Mouse (Mus musculus) megakaryocyte, embryonic 14.5 days (primary cell): ENCODE results near the gene Wap.

Experiments
- FLI1 ChIP-seq: IDR thresholded peaks from 2 replicates; pipeline ENCODE4 v1.6.1; 2012; ENCODE audit warnings: low read length, inconsistent platforms, mixed read lengths
- GATA1 ChIP-seq: IDR thresholded peaks from 3 replicates; pipeline ENCODE4 v1.6.1; 2012; ENCODE audit warnings: mixed read lengths, low read length, inconsistent platforms, borderline replicate concordance

DNA sequence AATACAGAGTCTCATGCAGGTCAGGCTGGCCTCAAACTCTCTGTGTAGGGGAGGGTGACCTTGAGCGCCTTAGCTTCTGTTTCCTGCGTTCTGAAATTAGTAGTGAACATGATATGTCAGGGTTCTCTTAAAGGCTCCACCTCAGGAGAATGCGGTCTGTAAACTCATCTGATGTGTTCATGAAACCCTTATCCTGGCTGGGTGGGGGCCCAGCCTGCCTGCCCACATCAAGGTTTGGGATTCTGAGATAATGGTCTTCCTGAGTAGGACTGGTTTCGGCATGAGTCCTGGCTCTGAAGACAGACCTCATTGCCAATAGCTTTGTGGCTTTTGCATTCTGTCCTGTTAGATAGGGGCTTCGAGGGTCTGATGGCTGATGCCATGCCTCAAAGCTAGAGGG is 43.1 kb downstream of the Wap start:
- TF ChIP-seq GATA1 (no peak), FLI1 (no peak)
